Mouse (Mus musculus): ENCODE measurements around the gene Smarcd1. TPM values are rescaled to one million over a fixed set of nuclear protein-coding genes. Genes with fewer than 3 reads are reported as not detected.

The Smarcd1 gene
- polyA plus RNA-seq, 1 experiment: 201 TPM

DNA sequence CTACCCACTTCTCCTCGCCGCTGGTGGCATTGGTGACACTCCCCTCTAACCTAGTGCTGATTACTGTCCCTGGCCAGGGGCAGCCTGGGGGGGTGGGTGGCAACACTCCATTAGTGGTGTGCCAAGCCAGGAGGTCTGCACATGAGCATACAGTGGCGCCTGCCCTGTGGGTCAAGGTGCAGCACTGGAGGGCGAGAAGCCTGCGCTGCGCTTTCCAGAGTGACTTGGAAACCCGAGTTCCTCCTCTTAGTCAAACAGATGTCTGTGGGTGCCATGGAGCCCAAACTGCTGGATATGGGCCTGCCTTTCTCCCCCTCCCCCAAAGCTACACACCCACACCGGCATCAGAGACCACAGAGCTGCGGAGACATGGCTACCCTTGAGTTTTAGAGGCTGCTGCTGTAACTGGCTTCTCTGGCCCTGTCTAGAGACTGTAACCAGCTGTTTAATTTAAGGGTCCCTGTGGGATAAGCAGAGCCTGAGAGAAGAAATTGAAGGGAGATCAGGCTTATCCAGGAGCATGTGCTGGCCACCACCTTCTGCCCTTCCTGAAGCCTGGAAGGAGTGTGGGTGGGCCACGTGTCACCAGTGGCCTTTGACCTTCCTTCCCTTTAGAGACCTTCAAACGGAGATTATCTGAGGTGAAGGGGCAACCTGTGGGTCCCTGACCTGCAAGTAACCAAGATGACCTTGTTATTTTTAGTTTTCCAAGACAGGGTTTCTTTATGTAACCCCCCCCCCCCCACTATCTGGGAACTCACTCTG lies 14.2 kb downstream of the Smarcd1 start:
- DNase-seq (ENCODE audit: low read depth): no peak
- no peak for TF ChIP-seq POLR2A (IDR thresholded peaks at IDR 0.05; ENCODE audit: borderline replicate concordance, extremely low read depth, insufficient read depth, insufficient read length, poor library complexity, severe bottlenecking)
- TF ChIP-seq CTCF (IDR thresholded peaks at IDR 0.05; ENCODE audit: borderline replicate concordance, extremely low read depth, insufficient read depth, insufficient read length): no peak

DNA sequence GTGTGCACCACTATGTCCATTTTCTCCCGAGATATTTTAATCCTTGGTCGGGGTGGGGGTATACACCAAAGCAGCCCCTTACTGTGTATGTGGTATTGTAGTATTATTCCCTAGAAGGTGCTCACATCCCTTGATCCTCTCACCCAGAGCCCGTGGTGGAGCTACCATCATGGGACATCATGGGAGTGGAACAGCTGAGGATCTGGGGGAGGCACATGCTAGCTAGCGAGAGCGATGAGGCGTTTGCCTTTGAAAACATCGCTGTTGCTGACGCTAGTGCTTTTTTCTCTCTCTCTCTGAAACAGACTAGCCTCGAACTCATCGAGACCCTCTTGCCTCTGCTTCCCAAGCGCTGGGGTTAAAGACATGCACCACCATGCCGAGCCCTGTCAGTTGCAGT lies 14.9 kb downstream of the Smarcd1 start:
- TF ChIP-seq CTCF (IDR thresholded peaks at IDR 0.05; ENCODE audit: borderline replicate concordance, extremely low read depth, insufficient read depth, insufficient read length): no peak
- no peak for TF ChIP-seq POLR2A (IDR thresholded peaks at IDR 0.05; ENCODE audit: borderline replicate concordance, extremely low read depth, insufficient read depth, insufficient read length, poor library complexity, severe bottlenecking)
- no peak for DNase-seq (ENCODE audit: low read depth)

DNA sequence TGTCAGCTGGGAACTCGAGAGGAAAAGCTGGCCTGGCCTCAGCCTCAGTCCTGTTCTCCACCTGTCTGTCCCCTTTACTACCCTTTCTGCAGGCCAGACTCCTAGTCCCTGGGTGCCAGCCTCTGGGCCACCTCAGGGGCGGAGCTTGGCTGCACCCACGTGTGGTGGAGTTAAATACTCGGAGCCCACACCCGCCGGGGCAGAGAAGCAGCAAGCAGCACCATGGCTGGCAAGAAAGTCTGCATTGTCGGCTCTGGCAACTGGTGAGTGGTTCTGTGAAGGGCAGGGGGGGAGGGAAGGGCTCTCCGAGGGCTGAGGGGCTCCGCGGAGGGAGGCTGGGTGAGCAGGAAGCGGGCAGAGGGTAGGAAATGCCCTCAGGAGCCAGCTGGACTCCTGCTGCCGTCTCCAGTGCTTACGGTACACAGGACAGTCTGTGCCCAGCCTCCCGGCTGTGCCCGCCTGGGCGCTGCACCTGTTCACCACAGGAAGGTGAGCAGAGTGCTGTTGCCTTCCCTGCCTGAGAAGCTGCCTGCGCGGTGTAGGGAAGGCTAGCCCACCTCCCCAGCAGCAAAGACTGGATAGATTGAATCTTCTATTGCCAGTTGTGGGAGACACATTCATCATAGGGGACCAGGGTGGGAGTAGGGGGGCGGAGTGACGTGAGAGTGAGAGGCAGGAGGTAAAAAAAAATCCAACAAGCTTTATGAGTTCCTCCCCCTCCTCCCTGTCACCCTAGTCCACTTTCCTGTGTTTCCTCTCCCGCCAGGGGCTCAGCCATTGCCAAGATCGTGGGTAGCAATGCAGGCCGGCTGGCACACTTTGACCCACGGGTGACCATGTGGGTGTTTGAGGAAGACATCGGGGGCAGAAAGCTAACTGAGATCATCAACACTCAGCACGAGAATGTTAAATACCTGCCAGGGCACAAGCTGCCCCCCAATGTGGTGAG lies 15.7 kb downstream of the Smarcd1 start, which contains the start of gene Gpd1:
Gene Gpd1, plus strand, starts transcription at position 130 of the 949 bp plus-strand sequence.
- DNase-seq (ENCODE audit: low read depth): peak; percentile 64

DNA sequence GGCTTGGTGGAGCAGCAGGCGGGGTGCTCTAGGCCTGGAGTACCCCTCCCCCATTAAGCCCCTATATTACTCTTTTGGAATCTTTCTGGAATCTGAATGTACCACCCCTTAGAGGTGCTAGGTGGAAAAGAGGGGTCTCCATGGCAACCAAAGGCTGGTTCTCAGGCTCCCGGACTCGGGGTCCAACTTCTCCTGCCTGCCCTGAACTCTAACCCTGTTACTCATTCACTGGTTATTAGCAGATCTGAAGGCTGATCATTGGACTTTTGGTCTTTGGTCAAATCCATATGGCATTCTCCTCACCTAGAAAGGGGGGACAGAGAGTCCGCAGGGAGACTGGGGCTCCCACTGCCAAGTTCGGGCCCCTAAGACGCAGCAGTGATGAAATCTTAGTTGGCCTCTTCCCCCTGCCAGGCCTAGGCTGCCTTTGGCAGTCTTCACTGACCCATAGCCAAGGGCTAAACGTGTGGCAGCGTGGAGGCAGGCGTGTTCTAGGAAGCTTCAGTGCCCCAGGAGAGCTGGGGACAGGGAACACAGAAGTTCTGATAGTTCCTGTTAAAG lies 16.6 kb downstream of the Smarcd1 start:
- TF ChIP-seq POLR2A (IDR thresholded peaks at IDR 0.05; ENCODE audit: borderline replicate concordance, extremely low read depth, insufficient read depth, insufficient read length, poor library complexity, severe bottlenecking) (no peak), CTCF (IDR thresholded peaks at IDR 0.05; ENCODE audit: borderline replicate concordance, extremely low read depth, insufficient read depth, insufficient read length) (no peak)
- DNase-seq (ENCODE audit: low read depth): no peak

More for the DNA sequence above, 15.7 kb downstream of the Smarcd1 start, which contains the start of gene Gpd1:
- TF ChIP-seq POLR2A (IDR thresholded peaks at IDR 0.05; ENCODE audit: borderline replicate concordance, extremely low read depth, insufficient read depth, insufficient read length, poor library complexity, severe bottlenecking): no peak
- TF ChIP-seq CTCF (IDR thresholded peaks at IDR 0.05; ENCODE audit: borderline replicate concordance, extremely low read depth, insufficient read depth, insufficient read length): no peak

DNA sequence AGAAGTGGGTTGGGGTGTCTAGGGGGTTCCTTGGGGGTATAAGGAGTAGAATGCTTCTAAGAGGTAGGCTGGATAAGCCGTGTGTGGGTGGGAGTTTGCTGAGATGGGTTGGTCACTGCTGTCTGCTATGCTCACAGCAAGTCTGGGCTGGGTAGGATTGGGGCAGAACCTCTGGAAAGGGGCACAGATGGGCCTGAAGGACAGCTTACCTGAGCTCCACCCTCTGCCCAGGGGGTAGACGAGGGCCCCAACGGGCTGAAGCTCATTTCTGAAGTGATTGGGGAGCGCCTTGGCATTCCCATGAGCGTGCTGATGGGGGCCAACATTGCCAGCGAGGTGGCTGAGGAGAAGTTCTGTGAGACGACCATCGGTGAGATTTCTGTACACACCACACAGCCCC lies 17.9 kb downstream of the Smarcd1 start:
- TF ChIP-seq POLR2A (IDR thresholded peaks at IDR 0.05; ENCODE audit: borderline replicate concordance, extremely low read depth, insufficient read depth, insufficient read length, poor library complexity, severe bottlenecking) (no peak), CTCF (IDR thresholded peaks at IDR 0.05; ENCODE audit: borderline replicate concordance, extremely low read depth, insufficient read depth, insufficient read length) (no peak)
- DNase-seq (ENCODE audit: low read depth): no peak

DNA sequence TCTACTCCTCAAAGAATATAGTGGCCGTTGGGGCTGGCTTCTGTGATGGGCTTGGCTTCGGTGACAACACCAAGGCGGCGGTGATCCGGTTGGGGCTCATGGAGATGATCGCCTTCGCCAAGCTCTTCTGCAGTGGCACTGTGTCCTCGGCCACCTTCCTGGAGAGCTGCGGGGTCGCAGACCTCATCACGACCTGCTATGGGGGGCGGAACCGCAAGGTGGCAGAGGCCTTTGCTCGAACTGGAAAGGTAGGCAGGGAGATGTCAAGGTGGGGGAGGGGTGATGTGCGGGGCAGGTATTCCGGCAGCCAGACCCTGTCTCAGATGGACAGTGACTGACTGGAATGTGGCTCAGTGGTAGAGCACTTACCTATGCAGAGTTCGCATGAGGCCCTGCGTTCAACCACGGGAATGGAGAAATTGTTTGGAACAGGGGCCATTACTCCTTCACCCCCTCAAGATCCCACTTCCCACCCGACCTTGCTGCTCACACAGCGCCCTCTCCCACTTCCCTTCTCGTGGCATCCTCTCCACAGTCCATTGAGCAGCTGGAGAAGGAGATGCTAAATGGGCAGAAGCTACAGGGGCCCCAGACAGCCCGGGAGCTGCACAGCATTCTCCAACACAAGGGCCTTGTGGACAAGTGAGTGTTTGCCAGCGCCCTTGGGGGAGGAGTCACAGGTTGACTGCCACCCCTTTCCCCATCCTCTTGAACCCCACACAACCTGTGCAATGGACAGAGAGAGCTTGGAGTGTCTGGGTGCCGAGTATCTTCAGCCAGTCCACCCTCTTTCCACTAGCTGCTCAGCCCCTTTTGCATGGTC lies 20.2 kb downstream of the Smarcd1 start:
- DNase-seq (ENCODE audit: low read depth): no peak

DNA sequence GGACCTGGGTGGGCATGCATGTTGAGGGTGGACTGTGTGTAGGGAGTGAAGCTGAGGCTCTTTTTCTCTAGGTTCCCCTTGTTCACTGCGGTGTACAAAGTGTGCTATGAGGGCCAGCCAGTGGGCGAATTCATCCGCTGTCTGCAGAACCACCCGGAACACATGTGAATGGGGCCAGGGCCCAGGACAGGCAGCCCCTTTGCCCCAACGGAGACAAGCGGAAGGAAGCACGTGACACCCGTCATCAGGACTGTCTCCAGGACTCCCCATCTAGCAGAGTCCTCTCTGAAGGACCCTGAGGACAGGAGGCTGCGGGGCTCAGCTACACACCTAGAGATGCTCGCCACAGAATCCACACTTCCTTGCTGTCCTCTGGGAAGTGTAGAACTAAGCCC lies 21.2 kb downstream of the Smarcd1 start:
- DNase-seq (ENCODE audit: low read depth): no peak
- TF ChIP-seq POLR2A (IDR thresholded peaks at IDR 0.05; ENCODE audit: borderline replicate concordance, extremely low read depth, insufficient read depth, insufficient read length, poor library complexity, severe bottlenecking): no peak
- TF ChIP-seq CTCF (IDR thresholded peaks at IDR 0.05; ENCODE audit: borderline replicate concordance, extremely low read depth, insufficient read depth, insufficient read length): no peak

More for the DNA sequence above, 20.2 kb downstream of the Smarcd1 start:
- TF ChIP-seq POLR2A (IDR thresholded peaks at IDR 0.05; ENCODE audit: borderline replicate concordance, extremely low read depth, insufficient read depth, insufficient read length, poor library complexity, severe bottlenecking) (no peak), CTCF (IDR thresholded peaks at IDR 0.05; ENCODE audit: borderline replicate concordance, extremely low read depth, insufficient read depth, insufficient read length) (no peak)

DNA sequence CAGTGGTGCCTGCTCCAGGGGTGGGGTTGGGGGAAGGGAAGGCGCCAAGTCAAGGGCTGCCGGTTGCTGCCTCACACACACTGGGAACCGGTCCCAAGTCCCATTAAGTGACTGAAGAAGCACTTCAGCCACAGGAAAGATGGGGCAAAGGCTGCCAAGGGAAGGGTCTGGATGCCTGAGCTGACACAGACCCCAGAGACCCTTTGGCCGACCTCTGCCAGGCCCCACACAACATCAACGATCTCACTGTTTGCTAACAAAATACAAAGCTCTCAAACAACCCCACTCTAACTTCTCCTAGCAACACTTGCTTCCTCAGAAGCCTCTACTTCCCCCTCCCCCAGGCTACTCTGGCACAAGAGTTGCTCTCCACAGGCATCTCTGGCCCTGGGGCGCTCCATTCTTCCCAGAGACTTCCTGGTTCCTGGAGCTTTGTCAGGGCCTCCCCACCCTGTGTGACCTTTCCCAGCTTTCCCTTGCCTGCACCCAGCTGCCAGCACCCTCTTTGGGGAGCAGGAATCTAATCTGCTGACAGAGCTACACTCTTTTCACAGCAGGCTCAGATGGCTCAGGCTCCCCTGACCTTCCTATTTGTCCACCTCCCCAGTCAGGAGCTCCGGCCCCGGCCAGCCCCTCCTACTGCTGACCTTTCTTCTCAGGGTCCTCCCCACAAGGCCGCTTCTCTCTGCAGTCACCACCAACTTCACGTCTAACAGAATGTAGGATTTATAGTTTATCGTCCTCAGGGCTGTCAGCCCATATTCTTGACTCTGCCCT lies 21.8 kb downstream of the Smarcd1 start:
- TF ChIP-seq CTCF (IDR thresholded peaks at IDR 0.05; ENCODE audit: borderline replicate concordance, extremely low read depth, insufficient read depth, insufficient read length): no peak
- no peak for TF ChIP-seq POLR2A (IDR thresholded peaks at IDR 0.05; ENCODE audit: borderline replicate concordance, extremely low read depth, insufficient read depth, insufficient read length, poor library complexity, severe bottlenecking)
- peak; percentile 39 for DNase-seq (ENCODE audit: low read depth)

DNA sequence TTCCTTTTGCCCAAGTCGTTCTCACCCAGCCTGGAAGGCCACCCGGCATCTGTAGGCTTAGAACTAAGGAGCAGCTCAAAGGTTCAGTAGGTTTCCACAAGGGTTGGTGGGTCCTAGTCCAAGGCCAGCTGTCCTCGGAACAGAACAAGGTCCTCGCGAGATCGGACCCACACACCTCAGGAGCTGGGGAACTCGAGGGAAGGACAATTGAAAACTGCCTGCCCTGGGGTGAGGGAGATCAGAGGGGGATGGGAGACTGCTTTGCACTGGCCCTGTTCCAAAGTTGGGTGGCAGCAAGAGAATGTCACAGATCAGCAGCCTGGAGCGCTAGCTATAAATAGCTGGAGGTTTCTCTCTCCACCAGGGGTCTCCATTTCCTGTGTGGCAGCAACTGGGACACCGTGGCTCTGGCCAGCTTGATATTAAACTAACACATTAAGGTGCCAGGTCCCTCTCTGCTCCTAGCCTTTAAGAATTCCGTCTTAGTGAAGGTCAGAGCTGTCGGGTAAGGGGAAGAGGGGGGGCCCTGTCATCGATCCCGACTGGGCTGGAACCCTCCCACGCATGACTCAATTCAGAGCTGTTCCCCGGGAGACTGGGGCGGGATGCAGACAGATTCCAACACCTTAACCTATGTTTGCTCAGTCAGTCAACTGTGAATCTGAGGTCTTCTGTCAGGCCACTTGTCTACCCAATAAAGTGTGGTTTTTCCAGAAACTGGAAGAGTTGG lies 22.5 kb downstream of the Smarcd1 start:
- peak; percentile 89 for DNase-seq (ENCODE audit: low read depth)
- TF ChIP-seq POLR2A (IDR thresholded peaks at IDR 0.05; ENCODE audit: borderline replicate concordance, extremely low read depth, insufficient read depth, insufficient read length, poor library complexity, severe bottlenecking) (no peak), CTCF (IDR thresholded peaks at IDR 0.05; ENCODE audit: borderline replicate concordance, extremely low read depth, insufficient read depth, insufficient read length) (peak; percentile 76)
